19 mouse cellular contexts compared by ENCODE assay signal in genomic region chr3:127463816-127464480, GRCm38 (mm10). TPM values are rescaled to one million over a fixed set of nuclear protein-coding genes. Genes with fewer than 3 reads are reported as not detected.
A peak's percentile ranks its signal among the peaks of the same experiment; 100 is the strongest.
DNase-seq lines count a peak whose midpoint lies in the region; ATAC-seq lines count a peak whose summit lies in the region.
"Had no signal": no experiment of that assay in that cellular context is flagged by ENCODE, and none has a peak within 500 bp of the region (broad histone marks: within the 10 kb centered on the region; RNA-seq: fewer than 3 reads in every experiment).

No protein-coding gene starts in this region.

- 15% methylated on average over 14 of the region's 14 CpGs for WGBS in neural tube, embryonic 12.5 days
- 29% methylated on average over 14 of the region's 14 CpGs for whole genome bisulfite sequencing in embryonic facial prominence, embryonic 14.5 days
- WGBS in hindbrain, embryonic 14.5 days = 9% methylated on average over 14 of the region's 14 CpGs

- H3K27me3 ChIP-seq in neural tube, embryonic 12.5 days (replicated peaks) = no peaks in the 10 kb centered on the region
- H3K27me3 ChIP-seq in embryonic facial prominence, embryonic 14.5 days (replicated peaks; ENCODE audit: control insufficient read depth, insufficient read depth, low read length) = peaks cover 8% of the 10 kb centered on the region
- H3K27me3 ChIP-seq in hindbrain, embryonic 14.5 days (ENCODE audit: control insufficient read depth, insufficient read depth, low read length) = no peaks in the 10 kb centered on the region
- H3K27me3 ChIP-seq: Patski had no signal

- no peak for DNase-seq in neural tube, embryonic 10.5 days (ENCODE audit: extremely low spot score, low spot score)
- DNase-seq in embryonic facial prominence, embryonic 14.5 days (ENCODE audit: low spot score) = peak; percentile 11
- DNase-seq in hindbrain, embryonic 14.5 days (ENCODE audit: low spot score) = peak; percentile 38
- DNase-seq in retina, postnatal 1 day = peak; percentile 31
- DNase-seq in ovary, postnatal 10 days (ENCODE audit: low spot score) = no peak
- DNase-seq in cerebellum, postnatal 36 days = no peak
- no peak for DNase-seq in c-Kit-positive CD71-positive TER-119-positive erythroid progenitor cells, embryonic 14.5 days (ENCODE audit: low spot score)
- DNase-seq: cerebellum, adult 8-10 months; gastrocnemius, postnatal 10 days; heart, postnatal 14 days; lung, postnatal 10 days; thymus, postnatal 36 days had no signal

- no peaks in the 10 kb centered on the region for H3K36me3 ChIP-seq in neural tube, embryonic 12.5 days
- no peaks in the 10 kb centered on the region for H3K36me3 ChIP-seq in embryonic facial prominence, embryonic 14.5 days (ENCODE audit: control insufficient read depth, insufficient read depth, low read length)
- no peaks in the 10 kb centered on the region for H3K36me3 ChIP-seq in hindbrain, embryonic 14.5 days (replicated peaks; ENCODE audit: control insufficient read depth, insufficient read depth)
- H3K36me3 ChIP-seq: embryonic facial prominence, embryonic 12.5 days; limb, embryonic 12.5 days had no signal

- peaks cover 13% of the 10 kb centered on the region; the same call in 1 of the 2 replicates for H3K4me1 ChIP-seq in neural tube, embryonic 12.5 days
- no peaks in the 10 kb centered on the region for H3K4me1 ChIP-seq in embryonic facial prominence, embryonic 14.5 days (ENCODE audit: control insufficient read depth, insufficient read depth, low read length)
- H3K4me1 ChIP-seq in hindbrain, embryonic 14.5 days (replicated peaks; ENCODE audit: control insufficient read depth, insufficient read depth, low read length) = peaks cover 8% of the 10 kb centered on the region; the same call in 1 of the 2 replicates
- H3K4me1 ChIP-seq: embryonic facial prominence, embryonic 12.5 days; limb, embryonic 12.5 days had no signal

- ATAC-seq in neural tube, embryonic 12.5 days (ENCODE audit: low FRiP score, low read depth) = 0 out of 2 replicates have a peak, but pooled peaks have one; percentile 37
- ATAC-seq in embryonic facial prominence, embryonic 14.5 days (ENCODE audit: low read depth) = no peak
- no peak for ATAC-seq in hindbrain, embryonic 14.5 days (ENCODE audit: low FRiP score)
- ATAC-seq: Patski had no signal

- H3K9me3 ChIP-seq in neural tube, embryonic 12.5 days = no peaks in the 10 kb centered on the region
- no peaks in the 10 kb centered on the region for H3K9me3 ChIP-seq in embryonic facial prominence, embryonic 14.5 days (ENCODE audit: control insufficient read depth, low read length)
- H3K9me3 ChIP-seq in hindbrain, embryonic 14.5 days (ENCODE audit: control insufficient read depth, low read length) = no peaks in the 10 kb centered on the region
- H3K9me3 ChIP-seq: embryonic facial prominence, embryonic 12.5 days; limb, embryonic 12.5 days had no signal

- no peak overlapping the region for H3K4me3 ChIP-seq in neural tube, embryonic 12.5 days
- no peak overlapping the region for H3K4me3 ChIP-seq in embryonic facial prominence, embryonic 14.5 days (ENCODE audit: low read depth, low read length)
- H3K4me3 ChIP-seq in hindbrain, embryonic 14.5 days (replicated peaks; ENCODE audit: low read length) = no peak overlapping the region
- H3K4me3 ChIP-seq: embryonic facial prominence, embryonic 12.5 days; layer of hippocampus, adult 2 months; left cerebral cortex, adult 2 months; limb, embryonic 12.5 days had no signal

- H3K27ac ChIP-seq in neural tube, embryonic 12.5 days = no peak overlapping the region
- no peak overlapping the region for H3K27ac ChIP-seq in embryonic facial prominence, embryonic 14.5 days (replicated peaks; ENCODE audit: low read depth, low read length)
- no peak overlapping the region for H3K27ac ChIP-seq in hindbrain, embryonic 14.5 days
- H3K27ac ChIP-seq: embryonic facial prominence, embryonic 12.5 days; layer of hippocampus, adult 2 months; left cerebral cortex, adult 2 months; limb, embryonic 12.5 days; liver, embryonic 14.5 days had no signal

- H3K9ac ChIP-seq in neural tube, embryonic 12.5 days = no peak overlapping the region
- no peak overlapping the region for H3K9ac ChIP-seq in embryonic facial prominence, embryonic 14.5 days (ENCODE audit: low read depth, low read length)
- H3K9ac ChIP-seq in hindbrain, embryonic 14.5 days = no peak overlapping the region
- H3K9ac ChIP-seq: embryonic facial prominence, embryonic 12.5 days; limb, embryonic 12.5 days; liver, embryonic 14.5 days had no signal

- no peak overlapping the region for H3K4me2 ChIP-seq in neural tube, embryonic 12.5 days (replicated peaks)
- H3K4me2 ChIP-seq in embryonic facial prominence, embryonic 14.5 days (ENCODE audit: low read depth, low read length) = no peak overlapping the region
- H3K4me2 ChIP-seq in hindbrain, embryonic 14.5 days (replicated peaks) = peak overlapping the region; percentile 24; the same call in 1 of the 2 replicates
- H3K4me2 ChIP-seq: embryonic facial prominence, embryonic 12.5 days; limb, embryonic 12.5 days had no signal

RNA-seq across cellular contexts. Expression of gene Ank2, which starts 35.2 kb away (rescaled TPM):
- 95.2 and 106 TPM in 2 replicates for polyA plus RNA-seq in neural tube, embryonic 12.5 days (2016; fragmentation: Nextera tagmentation; extraction: Ambion mirVana)
- 48.3 and 52.2 TPM in 2 replicates for polyA plus RNA-seq in embryonic facial prominence, embryonic 14.5 days (2014; fragmentation: Nextera tagmentation; extraction: Ambion mirVana)
- polyA plus RNA-seq in hindbrain, embryonic 14.5 days (2014; fragmentation: Nextera tagmentation; extraction: Ambion mirVana) = 180 and 204 TPM in 2 replicates

Comparison
In these comparisons a context has a peak if more than half of its experiments do, and no peak if none do; other contexts are left out.
1. DNase-seq: peak in embryonic facial prominence, embryonic 14.5 days (single experiment), hindbrain, embryonic 14.5 days (single experiment) and retina, postnatal 1 day (single experiment); none in neural tube, embryonic 10.5 days (single experiment), ovary, postnatal 10 days (single experiment), cerebellum, postnatal 36 days (0 of 2) and c-Kit-positive CD71-positive TER-119-positive erythroid progenitor cells, embryonic 14.5 days (single experiment).